Mouse (Mus musculus): ENCODE data around the gene Tmem56.

DNA sequence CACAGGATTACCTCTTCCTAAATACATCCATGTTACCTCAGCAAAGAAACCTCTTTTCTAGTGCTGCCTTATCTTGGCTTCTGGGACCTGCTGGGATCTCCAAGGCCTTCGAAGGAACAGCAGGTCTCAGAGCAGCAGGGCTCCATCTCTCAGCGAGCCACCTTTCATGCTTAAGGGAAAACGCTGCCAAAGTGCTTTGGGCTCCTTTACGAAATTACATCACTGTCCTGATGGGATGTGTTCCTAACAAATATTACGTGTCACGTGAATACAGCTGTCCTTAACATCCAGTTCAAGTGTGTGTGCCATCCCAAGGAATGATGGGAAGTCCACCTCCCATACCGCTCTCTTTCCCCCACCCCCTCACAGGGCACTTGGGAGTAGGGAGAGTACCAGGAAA is 22.9 kb downstream of the Tmem56 start:
- TF ChIP-seq CTCF (IDR thresholded peaks at IDR 0.05; ENCODE audit: control insufficient read depth, insufficient read depth, insufficient replicate concordance, low read depth, low read length) (no peak), POLR2A (IDR thresholded peaks at IDR 0.05; ENCODE audit: control insufficient read depth, low read depth, low read length) (no peak)

Data from testis, adult 2 months (tissue).